Comparison of ENCODE assay signal across 8 mouse cellular contexts in genomic region chr13:23536076-23536822, GRCm38 (mm10). TPM values are rescaled to one million over a fixed set of nuclear protein-coding genes. Genes with fewer than 3 reads are reported as not detected.
A peak's percentile ranks its signal among the peaks of the same experiment; 100 is the strongest.
DNase-seq lines count a peak whose midpoint lies in the region; ATAC-seq lines count a peak whose summit lies in the region.
"Had no signal": no experiment of that assay in that cellular context is flagged by ENCODE, and none has a peak within 500 bp of the region (broad histone marks: within the 10 kb centered on the region; RNA-seq: fewer than 3 reads in every experiment).

No protein-coding gene starts in this region.

- H3K27me3 ChIP-seq in megakaryocyte, embryonic 14.5 days (replicated peaks): no peaks in the 10 kb centered on the region
- no peaks in the 10 kb centered on the region for H3K27me3 ChIP-seq in forebrain, embryonic 10.5 days (ENCODE audit: poor library complexity, severe bottlenecking)
- no peaks in the 10 kb centered on the region for H3K27me3 ChIP-seq in limb, embryonic 15.5 days

- 0 out of 2 replicates have a peak overlapping the region, but pooled peaks have one; percentile 26 for H3K9ac ChIP-seq in limb, embryonic 15.5 days

- peak overlapping the region; percentile 87 for H3K4me3 ChIP-seq in megakaryocyte, embryonic 14.5 days (replicated peaks)
- H3K4me3 ChIP-seq in forebrain, embryonic 10.5 days: peak overlapping the region; percentile 54
- H3K4me3 ChIP-seq in limb, embryonic 15.5 days: peak overlapping the region; percentile 53

- H3K4me1 ChIP-seq in megakaryocyte, embryonic 14.5 days: peaks cover 65% of the 10 kb centered on the region
- H3K4me1 ChIP-seq in forebrain, embryonic 10.5 days: peaks cover 43% of the 10 kb centered on the region
- H3K4me1 ChIP-seq in limb, embryonic 15.5 days: peaks cover 31% of the 10 kb centered on the region

- no peaks in the 10 kb centered on the region for H3K36me3 ChIP-seq in megakaryocyte, embryonic 14.5 days (replicated peaks; ENCODE audit: low read length)
- no peaks in the 10 kb centered on the region for H3K36me3 ChIP-seq in forebrain, embryonic 10.5 days (replicated peaks)
- no peaks in the 10 kb centered on the region for H3K36me3 ChIP-seq in limb, embryonic 15.5 days

- no peak for DNase-seq in forebrain, embryonic 10.5 days (ENCODE audit: extremely low spot score, low spot score)
- DNase-seq in layer of hippocampus, postnatal 36 days: no peak
- no peak for DNase-seq in layer of hippocampus, adult 11-12 months (ENCODE audit: low spot score)

- H3K9me3 ChIP-seq in megakaryocyte, embryonic 14.5 days: no peaks in the 10 kb centered on the region
- H3K9me3 ChIP-seq in forebrain, embryonic 10.5 days: no peaks in the 10 kb centered on the region
- H3K9me3 ChIP-seq in limb, embryonic 15.5 days: no peaks in the 10 kb centered on the region

- H3K4me2 ChIP-seq in limb, embryonic 15.5 days: peak overlapping the region; percentile 75

- ATAC-seq in megakaryocyte, adult 5-6 weeks (ENCODE audit: poor library complexity, severe bottlenecking): no peak
- ATAC-seq in limb, embryonic 15.5 days (ENCODE audit: insufficient number of reproducible peaks, low FRiP score, low TSS enrichment, low read depth): no peak
- ATAC-seq in monocyte, adult 5-6 weeks (replicated peaks; ENCODE audit: insufficient number of reproducible peaks, low FRiP score, low TSS enrichment, poor library complexity, severe bottlenecking): no peak

- WGBS in forebrain, embryonic 10.5 days: 27% methylated on average over 7 of the region's 7 CpGs
- WGBS in limb, embryonic 15.5 days: 15% methylated on average over 7 of the region's 7 CpGs

- peak overlapping the region; percentile 92 for H3K27ac ChIP-seq in forebrain, embryonic 10.5 days
- peak overlapping the region; percentile 57 for H3K27ac ChIP-seq in limb, embryonic 15.5 days

RNA-seq across cellular contexts. Expression of gene Hist1h3g, which starts 1.0 kb away (rescaled TPM):
- 5.7 and 16.4 TPM in 2 replicates for polyA plus RNA-seq in megakaryocyte, embryonic 14.5 days (2012; ENCODE audit: insufficient read depth, low replicate concordance)
- total RNA-seq in megakaryocyte, adult 5-6 weeks (2015): 225 and 241 TPM in 2 replicates
- 441 and 668 TPM in 2 replicates for total RNA-seq in megakaryocyte, adult 5-6 weeks (2017)
- polyA plus RNA-seq in forebrain, embryonic 10.5 days (2016; fragmentation: Nextera tagmentation; extraction: Ambion mirVana): 6.3 and 8.1 TPM in 2 replicates
- polyA plus RNA-seq in limb, embryonic 15.5 days (2015; fragmentation: Nextera tagmentation; extraction: Ambion mirVana): 3.4 and 5.4 TPM in 2 replicates
- total RNA-seq in layer of hippocampus, postnatal 36 days (2021): 1 to 10 TPM; 3.9 to 4.9 TPM
- not detected in 3 replicates for total RNA-seq in monocyte, adult 5-6 weeks (2017)
- total RNA-seq: neutrophil, adult 5-6 weeks had no signal

RNA-seq across cellular contexts. Expression of gene Hist1h2af, which starts 2.5 kb away (rescaled TPM):
- polyA plus RNA-seq in megakaryocyte, embryonic 14.5 days (2012; ENCODE audit: insufficient read depth, low replicate concordance): 37.2 and 163 TPM in 2 replicates
- total RNA-seq in megakaryocyte, adult 5-6 weeks (2015): 61.9 and 91.1 TPM in 2 replicates
- total RNA-seq in megakaryocyte, adult 5-6 weeks (2017): 1,786 and 1,821 TPM in 2 replicates
- 6.7 and 9.5 TPM in 2 replicates for polyA plus RNA-seq in forebrain, embryonic 10.5 days (2016; fragmentation: Nextera tagmentation; extraction: Ambion mirVana)
- 4.1 and 7.5 TPM in 2 replicates for polyA plus RNA-seq in limb, embryonic 15.5 days (2015; fragmentation: Nextera tagmentation; extraction: Ambion mirVana)
- total RNA-seq in layer of hippocampus, postnatal 36 days (2021): 10 to 100 TPM; 12.2 to 14.4 TPM
- 1.4 to 11.6 TPM in 2 of 3 replicates, not detected in the other for total RNA-seq in monocyte, adult 5-6 weeks (2017)

RNA-seq across cellular contexts. Expression of gene Hist1h4h, which starts 5.4 kb away (rescaled TPM):
- 443 and 574 TPM in 2 replicates for polyA plus RNA-seq in megakaryocyte, embryonic 14.5 days (2012; ENCODE audit: insufficient read depth, low replicate concordance)
- total RNA-seq in megakaryocyte, adult 5-6 weeks (2015): 61.7 and 63.9 TPM in 2 replicates
- total RNA-seq in megakaryocyte, adult 5-6 weeks (2017): 1,033 and 1,202 TPM in 2 replicates
- 3.8 and 4.0 TPM in 2 replicates for polyA plus RNA-seq in forebrain, embryonic 10.5 days (2016; fragmentation: Nextera tagmentation; extraction: Ambion mirVana)
- 4.8 and 6.3 TPM in 2 replicates for polyA plus RNA-seq in limb, embryonic 15.5 days (2015; fragmentation: Nextera tagmentation; extraction: Ambion mirVana)
- 100 to 1,000 TPM; 363 to 377 TPM for total RNA-seq in layer of hippocampus, postnatal 36 days (2021)
- total RNA-seq in monocyte, adult 5-6 weeks (2017): 24.5 to 149 TPM (median 46.4 TPM) in 3 replicates

RNA-seq across cellular contexts. Expression of gene Hist1h2bh, which starts 6.9 kb away (rescaled TPM):
- 1.4 and 2.0 TPM in 2 replicates for polyA plus RNA-seq in megakaryocyte, embryonic 14.5 days (2012; ENCODE audit: insufficient read depth, low replicate concordance)
- 32.3 and 36.5 TPM in 2 replicates for total RNA-seq in megakaryocyte, adult 5-6 weeks (2015)
- 143 and 176 TPM in 2 replicates for total RNA-seq in megakaryocyte, adult 5-6 weeks (2017)
- 0.74 and 0.79 TPM in 2 replicates for polyA plus RNA-seq in forebrain, embryonic 10.5 days (2016; fragmentation: Nextera tagmentation; extraction: Ambion mirVana)
- 0.77 and 0.83 TPM in 2 replicates for polyA plus RNA-seq in limb, embryonic 15.5 days (2015; fragmentation: Nextera tagmentation; extraction: Ambion mirVana)
- total RNA-seq in layer of hippocampus, postnatal 36 days (2021): 1 to 10 TPM; 1.1 to 1.2 TPM
- 0.21 to 4.4 TPM (median 2.1 TPM) in 3 replicates for total RNA-seq in monocyte, adult 5-6 weeks (2017)

RNA-seq across cellular contexts. Expression of gene Hist1h3f, which starts 7.6 kb away (rescaled TPM):
- polyA plus RNA-seq in megakaryocyte, embryonic 14.5 days (2012; ENCODE audit: insufficient read depth, low replicate concordance): 7.0 TPM in 1 of 2 replicates, not detected in the other
- 43.8 and 48.7 TPM in 2 replicates for total RNA-seq in megakaryocyte, adult 5-6 weeks (2015)
- 145 and 146 TPM in 2 replicates for total RNA-seq in megakaryocyte, adult 5-6 weeks (2017)
- 1.00 and 1.7 TPM in 2 replicates for polyA plus RNA-seq in forebrain, embryonic 10.5 days (2016; fragmentation: Nextera tagmentation; extraction: Ambion mirVana)
- polyA plus RNA-seq in limb, embryonic 15.5 days (2015; fragmentation: Nextera tagmentation; extraction: Ambion mirVana): 1.1 TPM in 1 of 2 replicates, not detected in the other
- 10 to 100 TPM; 16.2 to 17.4 TPM for total RNA-seq in layer of hippocampus, postnatal 36 days (2021)
- 0.53 to 21.8 TPM (median 16.4 TPM) in 3 replicates for total RNA-seq in monocyte, adult 5-6 weeks (2017)

Comparison
In these comparisons a context has a peak if more than half of its experiments do, and no peak if none do; other contexts are left out.
1. RNA of gene Hist1h3g, which starts 1.0 kb away (total RNA-seq): 225 to 668 TPM in megakaryocyte, adult 5-6 weeks; 3.9 to 4.9 TPM in layer of hippocampus, postnatal 36 days and not detected in monocyte, adult 5-6 weeks; every median in the first group is over 10 times any median in the second.
2. Peak in every context shown above with its lines, with median percentiles within 50 percentile points of each other: H3K4me3 ChIP-seq.